Mouse (Mus musculus) forebrain, embryonic 11.5 days (tissue): ENCODE measurements at regions not wholly inside any gene's neighbourhood (a gene's known extent, or its start where the extent isn't known, plus 50 kb on each side); places are given as distances from the start of the nearest gene placed in this dataset.

ENCODE experiments used
- ATAC-seq: fragments of 200-750 bp; cut with Nextera tagmentation; replicated peaks from 2 replicates; pipeline ENCODE4 v1.8.0; 2017; ENCODE audit warnings: moderate TSS enrichment; ENCODE audit not compliant: low FRiP score
- DNase-seq: peaks from one replicate; pipeline ENCODE4 v3.0.0-alpha.2; 2017; ENCODE audit warnings: low spot score
- H3K27ac ChIP-seq: fragments of 300-500 bp; sonication (generic); 2 replicates; pipeline ENCODE4 v1.5.1; 2014; ENCODE audit warnings: low read depth, low read length
- H3K27me3 ChIP-seq: fragments of 300-500 bp; sonication (generic); 2 replicates; pipeline ENCODE4 v1.6.1; 2014; ENCODE audit warnings: mild to moderate bottlenecking, low read length, mixed read lengths; ENCODE audit not compliant: control insufficient read depth, insufficient read depth
- H3K36me3 ChIP-seq: fragments of 300-500 bp; sonication (generic); 2 replicates; pipeline ENCODE4 v1.6.1; 2014; ENCODE audit warnings: mild to moderate bottlenecking, low read length, moderate library complexity, mixed read lengths; ENCODE audit not compliant: control insufficient read depth, insufficient read depth
- H3K4me1 ChIP-seq: fragments of 300-500 bp; sonication (generic); replicated peaks from 2 replicates; pipeline ENCODE4 v1.6.1; 2014; ENCODE audit warnings: low read length, mixed read lengths; ENCODE audit not compliant: control insufficient read depth, insufficient read depth
- H3K4me2 ChIP-seq: fragments of 300-500 bp; sonication (generic); 2 replicates; pipeline ENCODE4 v1.6.1; 2014; ENCODE audit warnings: low read depth, mild to moderate bottlenecking, low read length, moderate library complexity, mixed read lengths; ENCODE audit not compliant: severe bottlenecking
- H3K4me3 ChIP-seq: fragments of 300-500 bp; sonication (generic); 2 replicates; pipeline ENCODE4 v1.5.1; 2014; ENCODE audit warnings: low read depth, low read length
- H3K9ac ChIP-seq: fragments of 300-500 bp; sonication (generic); 2 replicates; pipeline ENCODE4 v1.6.1; 2014; ENCODE audit warnings: low read length
- H3K9me3 ChIP-seq: fragments of 300-500 bp; sonication (generic); 2 replicates; pipeline ENCODE4 v1.6.1; 2016; ENCODE audit warnings: low read length, mixed read lengths; ENCODE audit not compliant: control insufficient read depth
- WGBS: fragments of 180-500 bp; shearing (Covaris S2); extraction: QIAGEN DNeasy Blood & Tissue Kit; methylation state at CpG from one replicate; pipeline ENCODE4 v1.1.7; 2014; 5-methylcytosine and 5-hydroxymethylcytosine counted together

GRCm38 (mm10) chr3:147339427-147339826 is 487.3 kb downstream of the Ttll7 start:
- Histone ChIP-seq H3K27me3 (no peaks in the 10 kb centered on the region), H3K4me3 (no peak overlapping the region), H3K9ac (no peak overlapping the region), H3K27ac (no peak overlapping the region), H3K36me3 (no peaks in the 10 kb centered on the region), H3K4me2 (no peak overlapping the region), H3K9me3 (no peaks in the 10 kb centered on the region), H3K4me1 (no peaks in the 10 kb centered on the region)
- WGBS = 81% methylated on average over 2 of the region's 2 CpGs
- DNase-seq (no peak), ATAC-seq (no peak)

GRCm38 (mm10) chr3:147347278-147348039 is 495.3 kb downstream of the Ttll7 start:
- no peak for DNase-seq
- H3K27me3 ChIP-seq = no peaks in the 10 kb centered on the region
- H3K9ac ChIP-seq = no peak overlapping the region
- ATAC-seq = no peak
- H3K4me1 ChIP-seq = no peaks in the 10 kb centered on the region
- 52% methylated on average over 5 of the region's 5 CpGs for WGBS
- H3K4me3 ChIP-seq = no peak overlapping the region
- no peaks in the 10 kb centered on the region for H3K9me3 ChIP-seq
- no peak overlapping the region for H3K27ac ChIP-seq
- H3K4me2 ChIP-seq = no peak overlapping the region
- H3K36me3 ChIP-seq = no peaks in the 10 kb centered on the region

- no peak for ATAC-seq
- no peaks in the 10 kb centered on the region for H3K9me3 ChIP-seq
- 87% methylated on average over 5 of the region's 5 CpGs for WGBS
- no peak for DNase-seq
- no peaks in the 10 kb centered on the region for H3K27me3 ChIP-seq
- no peak overlapping the region for H3K4me2 ChIP-seq
- H3K36me3 ChIP-seq = no peaks in the 10 kb centered on the region
- H3K4me1 ChIP-seq = no peaks in the 10 kb centered on the region
- no peak overlapping the region for H3K27ac ChIP-seq
- no peak overlapping the region for H3K4me3 ChIP-seq
- no peak overlapping the region for H3K9ac ChIP-seq
Observed at GRCm38 (mm10) chr3:147387077-147387476, 534.9 kb downstream of the Ttll7 start.

DNA sequence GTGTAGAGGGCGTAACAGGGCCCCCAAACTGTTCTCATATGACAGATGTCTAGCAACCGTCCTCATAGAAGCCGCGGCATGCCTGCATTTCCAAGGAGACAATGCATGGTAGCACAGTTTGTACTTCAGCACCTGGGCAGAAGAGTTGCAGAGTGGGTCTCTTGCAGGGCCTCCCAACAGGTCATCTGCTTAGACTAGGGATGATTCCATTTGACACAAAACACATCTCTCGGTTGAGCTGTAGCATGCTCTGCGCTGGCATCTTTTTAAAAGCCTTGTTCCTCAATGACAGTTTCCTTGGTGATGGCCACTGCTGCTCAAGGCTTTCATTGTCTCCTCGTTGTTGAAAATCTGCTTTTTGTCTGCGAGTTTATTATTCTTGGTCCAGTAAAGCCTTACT is 546.1 kb downstream of the Ttll7 start:
- H3K9ac ChIP-seq = no peak overlapping the region
- peaks cover 3% of the 10 kb centered on the region; the same call in 1 of the 2 replicates for H3K4me1 ChIP-seq
- H3K36me3 ChIP-seq = no peaks in the 10 kb centered on the region
- DNase-seq = no peak
- no peak overlapping the region for H3K27ac ChIP-seq
- H3K4me3 ChIP-seq = no peak overlapping the region
- ATAC-seq = no peak
- 59% methylated on average over 8 of the region's 8 CpGs for WGBS
- no peaks in the 10 kb centered on the region for H3K9me3 ChIP-seq
- H3K27me3 ChIP-seq = no peaks in the 10 kb centered on the region
- no peak overlapping the region for H3K4me2 ChIP-seq

- Histone ChIP-seq H3K9me3 (no peaks in the 10 kb centered on the region), H3K27ac (no peak overlapping the region), H3K27me3 (no peaks in the 10 kb centered on the region), H3K36me3 (no peaks in the 10 kb centered on the region), H3K4me3 (no peak overlapping the region), H3K4me1 (no peaks in the 10 kb centered on the region), H3K9ac (no peak overlapping the region), H3K4me2 (no peak overlapping the region)
- WGBS = 94% methylated on average over 4 of the region's 4 CpGs
- no peak for DNase-seq
- no peak for ATAC-seq
Observed at GRCm38 (mm10) chr3:147412274-147412673, 560.1 kb downstream of the Ttll7 start.

- no peaks in the 10 kb centered on the region for H3K9me3 ChIP-seq
- WGBS = 79% methylated on average over 3 of the region's 3 CpGs
- H3K4me2 ChIP-seq = no peak overlapping the region
- 0 out of 2 replicates have a peak, but pooled peaks cover 2% of the 10 kb centered on the region for H3K4me1 ChIP-seq
- no peak overlapping the region for H3K9ac ChIP-seq
- H3K36me3 ChIP-seq = no peaks in the 10 kb centered on the region
- no peak for DNase-seq
- H3K27me3 ChIP-seq = no peaks in the 10 kb centered on the region
- H3K27ac ChIP-seq = no peak overlapping the region
- ATAC-seq = no peak
- H3K4me3 ChIP-seq = no peak overlapping the region
Observed at GRCm38 (mm10) chr3:147416926-147417325, 564.8 kb downstream of the Ttll7 start.

DNA sequence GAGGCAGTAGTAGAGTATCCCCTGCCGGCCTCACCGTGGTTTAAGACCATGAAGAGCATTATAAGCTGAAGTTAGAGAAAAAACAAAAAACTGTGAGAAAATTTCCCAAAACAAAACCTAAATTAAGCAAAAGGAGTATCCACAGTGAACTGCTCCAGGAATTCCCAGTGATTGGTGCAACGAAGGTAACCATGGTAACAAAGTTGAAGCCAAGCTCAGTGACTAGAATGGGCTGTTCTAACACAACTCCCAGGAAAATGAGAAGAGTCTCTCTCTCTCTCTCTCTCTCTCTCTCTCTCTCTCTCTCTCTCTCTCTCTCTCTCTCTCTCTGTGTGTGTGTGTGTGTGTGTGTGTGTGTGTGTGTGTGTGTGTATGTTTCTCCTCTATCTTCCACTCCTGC is 567.0 kb downstream of the Ttll7 start:
- Histone ChIP-seq H3K4me2 (no peak overlapping the region), H3K9me3 (no peaks in the 10 kb centered on the region), H3K27me3 (no peaks in the 10 kb centered on the region), H3K9ac (no peak overlapping the region), H3K27ac (no peak overlapping the region), H3K36me3 (no peaks in the 10 kb centered on the region), H3K4me3 (no peak overlapping the region), H3K4me1 (0 out of 2 replicates have a peak, but pooled peaks cover 4% of the 10 kb centered on the region)
- no peak for ATAC-seq
- WGBS = 27% methylated on average over 3 of the region's 3 CpGs
- DNase-seq = no peak

- Histone ChIP-seq H3K27me3 (no peaks in the 10 kb centered on the region), H3K4me3 (no peak overlapping the region), H3K4me1 (0 out of 2 replicates have a peak, but pooled peaks cover 4% of the 10 kb centered on the region), H3K9ac (no peak overlapping the region), H3K9me3 (no peaks in the 10 kb centered on the region), H3K36me3 (no peaks in the 10 kb centered on the region), H3K27ac (no peak overlapping the region), H3K4me2 (no peak overlapping the region)
- no peak for ATAC-seq
- WGBS = 78% methylated on average over 5 of the region's 5 CpGs
- no peak for DNase-seq
Observed at GRCm38 (mm10) chr3:147422196-147422595, 570.0 kb downstream of the Ttll7 start.
